Mouse (Mus musculus) ES-E14 (cell line): ENCODE measurements around the gene Slc1a1. TPM values are rescaled to one million over a fixed set of nuclear protein-coding genes. Genes with fewer than 3 reads are reported as not detected.

Source experiments
- DNase-seq: peaks from one replicate; pipeline ENCODE4 v3.0.0-alpha.2; 2013; ENCODE audit warnings: low read depth, low spot score
- H3K27ac ChIP-seq: 2 replicates; pipeline ENCODE4 v1.5.1; 2012; ENCODE audit warnings: low read depth, mild to moderate bottlenecking, low read length, moderate library complexity, mixed read lengths; ENCODE audit not compliant: poor library complexity, insufficient read depth, severe bottlenecking
- H3K36me3 ChIP-seq: 2 replicates; pipeline ENCODE4 v1.6.1; 2012; ENCODE audit warnings: mild to moderate bottlenecking, low read length, moderate library complexity, mixed read lengths; ENCODE audit not compliant: control insufficient read depth, poor library complexity, insufficient read depth, severe bottlenecking
- H3K4me1 ChIP-seq, 2 experiments: fragments of 150-350 bp in 1 of 2; sonication (generic) in 1 of 2; 2 replicates each; pipeline ENCODE4 v1.6.1; 2012; ENCODE audit warnings: low read length in 2 of 2, mild to moderate bottlenecking in 1 of 2, mixed read lengths in 1 of 2; ENCODE audit not compliant: control insufficient read depth in 2 of 2, insufficient read depth in 2 of 2, poor library complexity in 1 of 2
- H3K4me3 ChIP-seq, 2 experiments: fragments of 150-350 bp in 1 of 2; sonication (generic) in 1 of 2; 2 replicates each; pipeline ENCODE4 v1.5.1; 2012; ENCODE audit warnings: low read length in 2 of 2, low read depth in 1 of 2, mild to moderate bottlenecking in 1 of 2, mixed read lengths in 1 of 2; ENCODE audit not compliant: insufficient read depth in 1 of 2, poor library complexity in 1 of 2, severe bottlenecking in 1 of 2
- H3K9ac ChIP-seq: 2 replicates; pipeline ENCODE4 v1.6.1; 2012; ENCODE audit warnings: low read depth, mild to moderate bottlenecking, low read length, mixed read lengths; ENCODE audit not compliant: poor library complexity, insufficient read depth, severe bottlenecking
- H3K9me3 ChIP-seq: fragments of 150-350 bp; sonication (generic); 2 replicates; pipeline ENCODE4 v1.6.1; 2012; ENCODE audit warnings: low read depth, mild to moderate bottlenecking, low read length; ENCODE audit not compliant: control insufficient read depth, insufficient read depth
- CHD2 ChIP-seq: IDR thresholded peaks from 2 replicates; pipeline ENCODE4 v1.6.1; 2014; ENCODE audit warnings: mild to moderate bottlenecking, low read depth, low read length, inconsistent platforms
- HCFC1 ChIP-seq: IDR thresholded peaks from 2 replicates; pipeline ENCODE4 v1.6.1; 2012; ENCODE audit warnings: low read length, inconsistent platforms, borderline replicate concordance; ENCODE audit not compliant: insufficient read depth
- MAFK ChIP-seq: IDR thresholded peaks from 2 replicates; pipeline ENCODE4 v1.6.1; 2014; ENCODE audit warnings: mild to moderate bottlenecking, low read depth, low read length, inconsistent platforms; ENCODE audit not compliant: insufficient read depth
- ZC3H11A ChIP-seq: IDR thresholded peaks from 2 replicates; pipeline ENCODE4 v1.6.1; 2012; ENCODE audit warnings: low read depth, mild to moderate bottlenecking, inconsistent platforms, low read length, borderline replicate concordance
- ZNF384 ChIP-seq: IDR thresholded peaks from 2 replicates; pipeline ENCODE4 v1.6.1; 2012; ENCODE audit warnings: low read depth, low read length, inconsistent platforms
- in situ Hi-C, 2 experiments: fragments of 600-800 bp; cut with MboI; formaldehyde crosslinking; loops; one replicate each; pipeline ENCODE4 v1.15.1; 2025; ENCODE audit warnings: low sequenced_read_pairs in 2 of 2, inconsistent platforms in 1 of 2; ENCODE audit not compliant: unreplicated experiment in 2 of 2
- total RNA-seq: library from RNA; depleted of rRNA; stranded (reverse); fragments of 300-350 nt; gene quantifications from 2 replicates; pipeline ENCODE4 v1.2.3, GENCODE M21; 2012; rRNA removed

The Slc1a1 gene
- total RNA-seq, 1 experiment = 5.0 TPM

GRCm38 (mm10) chr19:28947311-28947710, 112.5 kb downstream of the Slc1a1 start:
- DNase-seq = no peak
- no peaks in the 10 kb centered on the region for H3K4me1 ChIP-seq
- no peaks in the 10 kb centered on the region for H3K9me3 ChIP-seq
- H3K9ac ChIP-seq = no peak overlapping the region
- H3K4me3 ChIP-seq = no peak overlapping the region
- in situ Hi-C loops = no loop called here
- H3K27ac ChIP-seq = no peak overlapping the region
- no peaks in the 10 kb centered on the region for H3K36me3 ChIP-seq
- TF ChIP-seq CHD2 (no peak), ZNF384 (no peak), HCFC1 (no peak), MAFK (no peak), ZC3H11A (no peak)

GRCm38 (mm10) chr19:28951251-28951650, 116.4 kb downstream of the Slc1a1 start:
- H3K27ac ChIP-seq = no peak overlapping the region
- H3K9ac ChIP-seq = no peak overlapping the region
- H3K4me1 ChIP-seq = no peaks in the 10 kb centered on the region
- DNase-seq = no peak
- no peak for TF ChIP-seq HCFC1
- no peak for TF ChIP-seq MAFK
- TF ChIP-seq CHD2 = no peak
- TF ChIP-seq ZNF384 = no peak
- TF ChIP-seq ZC3H11A = no peak
- H3K36me3 ChIP-seq = no peaks in the 10 kb centered on the region
- H3K9me3 ChIP-seq = no peaks in the 10 kb centered on the region
- H3K4me3 ChIP-seq = no peak overlapping the region
- in situ Hi-C loops = no loop called here

- H3K4me3 ChIP-seq = peak overlapping the region; percentile 94 to 96; a peak in 2 of 4 replicates
Observed at GRCm38 (mm10) chr19:28963113-28963512, 128.3 kb downstream of the Slc1a1 start.

DNA sequence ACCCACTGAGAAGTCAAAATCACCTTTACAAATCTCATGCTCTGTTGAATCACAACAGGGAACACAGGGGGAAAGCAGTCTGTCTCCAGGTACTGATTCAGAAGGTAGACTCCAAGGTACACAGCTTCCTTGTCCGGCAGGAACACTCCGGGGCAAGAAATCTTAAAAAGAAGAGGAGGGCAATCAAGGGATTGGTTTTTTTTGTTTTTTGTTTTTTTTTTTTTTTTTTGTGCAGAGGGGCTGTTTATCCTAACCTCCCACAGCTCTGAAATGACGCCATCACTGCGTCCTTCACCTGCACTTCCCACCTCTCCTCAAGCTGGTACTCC, 128.6 kb downstream of the Slc1a1 start:
- peak overlapping the region; percentile 94 to 96 for H3K4me3 ChIP-seq

More at GRCm38 (mm10) chr19:28963113-28963512, 128.3 kb downstream of the Slc1a1 start:
- H3K9ac ChIP-seq = no peak overlapping the region
- no peak for DNase-seq
- H3K9me3 ChIP-seq = no peaks in the 10 kb centered on the region
- TF ChIP-seq MAFK = no peak
- no peak for TF ChIP-seq HCFC1
- no peak for TF ChIP-seq ZNF384
- no peak for TF ChIP-seq CHD2
- no peak for TF ChIP-seq ZC3H11A
- no peaks in the 10 kb centered on the region for H3K36me3 ChIP-seq
- H3K4me1 ChIP-seq = peaks cover 0 to 4% of the 10 kb centered on the region in 2 experiments; a peak in 2 of 4 replicates
- in situ Hi-C loops = no loop called here
- no peak overlapping the region for H3K27ac ChIP-seq

More for the DNA sequence above, 128.6 kb downstream of the Slc1a1 start:
- Histone ChIP-seq H3K9ac (no peak overlapping the region), H3K4me1 (peaks cover 0 to 4% of the 10 kb centered on the region in 2 experiments; a peak in 2 of 4 replicates), H3K9me3 (no peaks in the 10 kb centered on the region), H3K36me3 (no peaks in the 10 kb centered on the region), H3K27ac (no peak overlapping the region)
- in situ Hi-C loops = no loop called here
- DNase-seq = no peak
- TF ChIP-seq CHD2 (no peak), ZNF384 (peak; percentile 86), HCFC1 (no peak), ZC3H11A (no peak)

Other genes with a start within 250 kb of the Slc1a1 start
- gene Glis3, start 155.0 kb upstream of the Slc1a1 start, total RNA-seq = 1.7 and 3.3 TPM in 2 replicates
- gene Plpp6, start 128.9 kb downstream of the Slc1a1 start, total RNA-seq = 2.0 and 3.0 TPM in 2 replicates
- gene 4430402I18Rik, start 132.8 kb downstream of the Slc1a1 start, total RNA-seq = 0.31 and 0.69 TPM in 2 replicates
- gene Cdc37l1, start 155.3 kb downstream of the Slc1a1 start, total RNA-seq = 46.8 and 52.7 TPM in 2 replicates
- gene Ak3, start 212.9 kb downstream of the Slc1a1 start, total RNA-seq = 13.8 and 14.0 TPM in 2 replicates